Mouse (Mus musculus): Measurements from ENCODE around the gene Ppfibp2.

- no peak for TF ChIP-seq CTCF (IDR thresholded peaks at IDR 0.05; ENCODE audit: low read depth)
- TF ChIP-seq EP300 (IDR thresholded peaks at IDR 0.05; ENCODE audit: low read depth), result no peak
These were observed 30.1 kb downstream of the Ppfibp2 start, which contains the start of gene 5330417H12Rik for GRCm38 (mm10) chr7:107625061-107625460.
